Mouse (Mus musculus) activated CD4-positive, CD25-positive, alpha-beta regulatory T cell, adult 4 months (primary cell): Measurements from ENCODE around the gene 1500009C09Rik. TPM values are rescaled to one million over a fixed set of nuclear protein-coding genes. Genes with fewer than 3 reads are reported as not detected.

ENCODE experiments used
- ATAC-seq: one replicate; pipeline ENCODE4 v1.8.0; 2017
- polyA plus RNA-seq, 2 experiments: library from polyadenylated mRNA; unstranded; fragments of 100-300 nt; shearing (Covaris generic); gene quantifications; one replicate each; pipeline ENCODE4 v1.2.1; 2017

Gene 1500009C09Rik
- polyA plus RNA-seq, 2 experiments from 2014 or later = not detected

- no peak for ATAC-seq
Measured at GRCm38 (mm10) chr15:82255944-82256383, 3.8 kb downstream of the 1500009C09Rik start.

DNA sequence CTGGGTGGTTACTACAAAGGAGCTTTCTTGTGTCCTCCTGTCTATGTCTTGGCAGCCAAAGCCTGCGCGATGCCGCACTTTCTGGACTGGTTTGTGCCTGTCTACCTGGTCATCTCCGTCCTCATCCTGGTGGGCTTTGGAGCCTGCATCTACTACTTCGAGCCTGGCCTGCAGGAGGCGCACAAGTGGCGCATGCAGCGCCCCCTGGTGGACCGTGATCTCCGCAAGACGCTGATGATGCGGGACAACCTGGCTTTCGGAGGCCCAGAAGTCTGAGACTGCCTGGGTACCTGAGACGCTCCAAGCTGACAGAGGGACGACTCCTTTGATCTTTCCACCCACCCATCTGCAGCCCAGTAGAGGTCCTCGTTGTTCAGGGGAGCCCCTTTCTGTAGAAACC lies 7.3 kb downstream of the 1500009C09Rik start:
- no peak for ATAC-seq

GRCm38 (mm10) chr15:82266356-82266755 lies 14.2 kb downstream of the 1500009C09Rik start:
- no peak for ATAC-seq

GRCm38 (mm10) chr15:82268185-82268584 lies 16.0 kb downstream of the 1500009C09Rik start:
- ATAC-seq = no peak

DNA sequence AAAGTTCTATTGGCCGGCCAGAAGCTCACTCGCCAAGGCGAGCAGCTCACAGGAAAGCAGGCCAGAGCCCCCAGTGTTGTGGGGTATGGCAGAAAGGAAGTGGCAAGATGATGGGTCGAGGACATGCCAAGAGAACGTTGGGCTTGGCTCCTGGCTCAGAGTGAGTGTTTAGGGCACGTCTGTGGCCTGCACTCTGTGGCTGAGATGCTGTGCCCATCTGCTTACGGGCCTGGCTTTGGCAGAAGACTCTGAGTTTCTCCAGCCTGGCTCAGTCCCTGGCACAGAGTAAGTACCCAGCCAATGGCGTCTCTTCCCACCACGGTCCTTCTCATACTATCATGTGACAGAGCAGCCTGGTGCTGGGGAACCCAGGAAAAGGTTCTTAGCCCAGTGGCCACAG lies 16.6 kb downstream of the 1500009C09Rik start:
- ATAC-seq = no peak

DNA sequence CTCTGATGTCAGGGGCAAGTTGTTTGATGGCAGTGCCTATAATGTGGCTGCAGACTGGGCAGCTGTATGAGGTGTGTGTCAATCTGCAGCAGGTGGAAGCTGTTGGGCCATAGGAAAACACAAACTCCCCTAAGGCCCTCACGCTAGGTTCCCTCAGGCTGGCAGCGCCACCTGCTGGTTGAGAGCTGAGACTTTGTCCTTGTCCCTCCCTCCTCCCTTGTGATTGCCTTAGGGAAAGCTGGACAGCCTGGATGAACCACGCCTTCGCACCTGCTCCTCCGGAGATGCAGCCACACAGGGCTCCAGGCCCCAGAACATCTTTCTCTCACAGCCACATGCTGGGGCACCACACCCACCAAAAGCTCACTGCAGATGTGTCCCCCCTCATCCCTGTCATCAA lies 19.0 kb downstream of the 1500009C09Rik start:
- no peak for ATAC-seq

DNA sequence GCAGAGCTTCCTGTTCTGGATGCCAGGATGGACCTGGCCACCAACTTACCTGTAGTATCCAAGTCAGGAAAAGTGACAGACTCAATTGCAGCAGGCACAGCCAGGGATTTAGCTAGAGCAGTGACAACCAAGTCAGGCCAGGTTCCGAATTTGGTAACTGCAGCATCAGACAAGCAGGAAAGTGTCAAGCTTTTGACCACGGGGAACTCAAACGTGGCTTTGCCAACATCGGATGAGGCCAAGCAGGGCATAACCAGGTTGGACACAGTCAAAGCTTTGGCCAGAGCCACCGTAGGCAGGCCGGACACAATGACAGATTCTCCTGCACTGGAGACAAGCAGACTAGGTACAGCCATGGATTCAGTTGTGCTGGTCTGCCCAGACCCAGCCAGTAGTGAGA lies 20.1 kb downstream of the 1500009C09Rik start:
- no peak for ATAC-seq

DNA sequence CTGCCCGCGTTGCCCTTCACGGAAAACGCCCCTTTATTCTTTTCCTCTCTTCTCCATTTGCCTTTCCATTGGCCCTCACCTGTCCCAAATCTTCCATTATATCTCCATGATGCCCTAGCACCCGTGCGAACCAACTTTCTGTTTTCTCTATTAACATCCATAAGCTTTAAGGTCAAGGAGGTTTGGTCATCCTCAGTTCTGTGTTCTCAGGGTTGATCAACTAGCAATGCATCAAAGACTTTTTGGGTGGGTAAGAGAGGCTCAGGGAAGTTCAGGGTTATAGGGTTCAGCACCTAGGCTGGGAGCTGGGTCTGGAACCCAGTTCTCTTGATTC lies 22.4 kb downstream of the 1500009C09Rik start, which contains the start of gene Sept3:
Sept3 (plus strand) TSS at position 301 of the 334 bp plus-strand sequence.
- no peak for ATAC-seq

DNA sequence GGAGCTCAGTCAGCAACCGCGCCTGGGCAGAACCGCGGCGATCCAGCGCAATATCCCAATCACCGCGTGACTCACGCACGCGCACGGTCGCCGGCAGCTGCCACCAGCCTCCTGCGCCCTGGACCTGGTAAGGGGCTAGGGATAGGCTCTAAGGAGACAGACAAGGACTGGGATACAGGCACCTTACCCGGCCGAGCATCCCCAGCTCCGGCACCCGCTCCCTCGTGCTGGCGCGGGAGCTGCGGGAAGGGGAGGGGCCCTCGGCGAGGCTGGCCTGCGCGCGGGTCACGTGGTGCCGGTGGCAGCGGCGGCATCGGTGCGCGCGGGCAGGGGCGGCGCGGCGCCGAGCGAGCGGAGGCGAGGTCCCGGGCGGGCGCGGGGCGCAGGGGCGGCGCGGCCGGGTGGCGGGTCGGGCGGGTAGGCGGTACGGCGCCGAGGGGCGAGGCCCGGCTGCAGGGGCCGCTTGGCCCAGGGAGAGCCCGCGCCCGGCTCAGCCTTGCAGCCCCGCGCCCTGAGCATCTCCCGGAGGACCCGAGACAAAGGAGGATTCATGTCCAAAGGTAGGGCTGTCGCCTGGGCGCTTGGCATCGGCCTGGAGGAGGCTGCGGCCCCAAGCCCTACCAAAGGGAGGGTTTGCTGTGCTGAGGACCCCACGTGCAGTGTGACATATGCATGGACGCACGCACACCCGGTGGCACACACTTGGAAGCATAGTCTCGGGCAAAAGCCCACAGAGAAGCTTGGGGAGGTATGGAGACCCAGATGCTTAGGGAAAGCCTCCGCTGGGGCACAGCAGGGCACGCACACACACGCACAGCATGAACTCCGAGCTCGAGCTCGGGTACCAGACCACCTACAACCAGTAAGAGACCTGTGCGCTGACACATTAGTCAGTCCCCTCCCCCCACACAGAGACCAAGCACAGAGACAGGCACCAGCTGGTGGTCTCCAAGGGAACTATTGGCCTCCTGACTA lies 23.0 kb downstream of the 1500009C09Rik start:
- no peak for ATAC-seq

- no peak for ATAC-seq
Measured at GRCm38 (mm10) chr15:82277591-82277990, 25.4 kb downstream of the 1500009C09Rik start.

DNA sequence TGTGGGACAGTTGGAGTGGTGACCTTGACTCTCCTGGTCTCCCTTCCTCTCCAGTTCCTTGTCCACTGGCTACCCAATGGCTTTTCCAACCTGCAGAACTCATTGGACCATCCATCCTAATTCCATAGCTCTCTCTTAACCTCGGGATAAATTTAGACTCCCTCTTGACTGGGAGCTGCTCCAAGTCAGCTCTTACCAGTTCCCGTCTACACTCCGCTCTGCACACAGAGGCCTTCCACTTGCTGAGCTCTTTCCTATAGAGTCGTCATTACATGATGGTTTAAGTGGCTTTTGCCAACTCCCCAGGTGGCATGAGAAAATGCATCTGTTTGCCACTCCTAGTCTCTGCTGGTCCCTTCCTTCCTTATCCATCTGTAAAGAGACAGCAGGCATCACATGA lies 28.4 kb downstream of the 1500009C09Rik start:
- no peak for ATAC-seq

DNA sequence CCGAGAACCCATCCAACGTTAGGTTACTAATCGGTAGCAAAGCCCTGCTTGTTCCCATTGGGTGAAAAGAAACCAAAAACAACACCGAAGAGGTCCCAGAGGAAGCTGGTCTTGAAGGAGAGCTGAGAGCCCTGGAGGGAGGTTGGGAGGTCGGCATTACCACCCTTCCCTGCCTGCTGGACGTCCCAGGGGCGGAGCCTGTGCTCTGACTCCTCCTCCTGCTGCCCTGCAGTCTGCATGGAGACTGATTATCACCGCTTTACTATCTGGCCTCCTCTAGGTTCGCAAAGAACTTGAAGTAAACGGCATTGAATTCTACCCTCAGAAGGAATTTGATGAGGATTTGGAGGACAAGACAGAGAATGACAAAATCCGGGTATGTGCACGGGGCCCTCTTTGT lies 34.0 kb downstream of the 1500009C09Rik start:
- no peak for ATAC-seq

DNA sequence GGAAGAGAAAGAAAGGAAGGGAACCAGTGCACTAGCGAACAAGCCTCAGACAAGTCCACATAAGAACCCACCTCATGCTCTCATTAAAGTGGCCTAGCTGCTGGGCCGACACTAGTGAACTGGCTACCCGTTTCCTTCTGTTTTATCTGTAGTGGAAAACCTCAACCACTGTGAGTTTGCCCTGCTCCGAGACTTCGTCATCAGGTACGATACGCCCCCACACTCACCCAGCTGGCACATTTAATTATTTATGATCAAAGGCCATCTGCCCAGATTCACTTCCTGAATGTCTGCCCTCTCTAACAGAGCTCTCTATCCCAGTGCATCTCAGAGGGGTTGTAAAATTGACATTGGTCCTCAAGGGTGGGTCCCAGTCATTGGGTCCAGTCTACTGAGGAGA lies 38.1 kb downstream of the 1500009C09Rik start:
- ATAC-seq = peak; percentile 52

DNA sequence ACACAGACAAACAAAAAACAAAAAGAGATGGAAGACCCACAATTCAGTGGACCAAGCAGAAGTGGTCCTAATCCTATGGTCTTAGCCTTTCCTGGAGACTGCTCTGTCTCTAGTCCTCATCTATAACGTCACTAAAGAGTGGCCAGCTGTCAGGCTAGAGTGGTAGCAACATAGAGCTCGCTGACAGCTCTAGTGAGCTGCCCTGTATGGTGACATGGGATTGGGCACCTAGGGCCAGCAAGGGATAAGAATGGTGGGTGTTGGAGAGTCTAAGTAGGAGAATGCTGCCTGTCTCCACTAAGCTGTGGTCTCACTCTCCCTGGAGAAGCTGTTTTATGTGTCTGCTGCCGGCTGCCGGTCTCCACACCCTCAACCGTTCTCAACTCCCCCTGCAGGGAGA lies 40.7 kb downstream of the 1500009C09Rik start:
- ATAC-seq = no peak

DNA sequence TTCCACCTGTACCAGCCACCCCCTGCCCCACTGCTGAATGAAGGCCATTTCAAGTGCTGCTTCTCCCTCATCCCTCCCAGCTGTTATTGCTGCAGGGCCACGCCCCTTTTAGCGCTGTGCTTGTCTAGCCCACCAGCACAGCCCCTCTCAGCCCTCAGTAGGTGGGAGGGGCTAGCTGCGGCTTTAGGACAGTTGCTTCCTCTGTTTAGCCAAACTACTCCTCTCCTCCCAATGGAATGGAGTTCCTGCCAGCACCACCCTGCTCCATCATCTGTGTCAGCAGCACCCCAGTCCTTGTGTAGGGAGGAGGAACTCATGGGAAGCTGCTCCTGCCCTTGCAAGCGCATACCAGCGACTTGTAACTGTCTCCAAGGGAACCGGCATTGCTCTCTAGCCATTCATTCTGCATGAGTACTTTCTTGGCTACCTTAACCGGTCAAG lies 41.1 kb downstream of the 1500009C09Rik start:
- ATAC-seq = no peak

DNA sequence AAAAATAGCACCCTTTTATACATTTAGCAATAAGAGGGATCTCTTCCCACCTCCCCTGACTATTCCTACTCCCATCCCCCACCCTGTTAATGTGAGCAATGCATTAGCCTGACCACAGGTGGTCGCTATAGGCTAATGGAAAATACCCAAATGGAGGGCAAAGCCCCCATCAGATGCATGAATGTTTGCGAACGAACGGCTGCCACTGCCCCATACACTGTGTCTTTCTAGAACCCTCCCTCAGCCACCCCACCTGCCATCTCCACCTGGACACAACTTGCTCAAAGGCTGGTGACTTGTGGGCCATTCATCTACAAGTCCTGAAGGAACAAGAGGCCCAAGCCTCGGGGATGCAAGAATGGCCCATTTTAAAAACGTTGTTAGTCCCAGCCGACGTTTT lies 41.9 kb downstream of the 1500009C09Rik start:
- no peak for ATAC-seq

GRCm38 (mm10) chr15:82298764-82299561 lies 46.8 kb downstream of the 1500009C09Rik start, which contains the start of gene Wbp2nl:
Wbp2nl (plus strand) TSS chr15:82298954.
- ATAC-seq = no peak

DNA sequence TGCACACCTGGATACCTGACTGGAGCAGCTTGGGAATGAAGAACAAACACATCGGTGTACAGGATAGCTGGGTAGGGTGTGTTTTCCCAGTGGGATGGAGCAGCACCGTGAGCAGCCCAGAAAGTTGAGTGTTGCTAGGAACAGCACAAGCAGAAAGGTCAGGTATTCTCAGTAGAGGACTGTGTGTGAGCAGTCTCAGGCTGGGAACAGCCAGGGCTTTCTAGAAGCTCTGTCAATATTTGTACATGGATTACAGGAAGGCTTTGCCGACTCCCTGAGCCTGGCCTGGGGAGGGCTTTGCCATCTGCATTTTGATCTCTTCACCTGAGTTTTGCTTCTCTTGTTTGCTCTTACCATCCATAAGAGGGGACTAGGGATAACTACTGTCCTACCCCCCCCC lies 54.9 kb downstream of the 1500009C09Rik start:
- ATAC-seq = no peak

GRCm38 (mm10) chr15:82308416-82308815 lies 56.2 kb downstream of the 1500009C09Rik start:
- no peak for ATAC-seq
